ENCODE assay signal across 17 mouse cellular contexts in genomic region chr16:40652800-40653199, GRCm38 (mm10).
"Had no signal": no experiment of that assay in that cellular context is flagged by ENCODE, and none has a peak within 500 bp of the region (broad histone marks: within the 10 kb centered on the region; RNA-seq: fewer than 3 reads in every experiment).

No protein-coding gene starts in this region.

- H3K4me2 ChIP-seq: kidney, embryonic 15.5 days; lung, embryonic 14.5 days; midbrain, embryonic 12.5 days; midbrain, embryonic 15.5 days; neural tube, embryonic 12.5 days; neural tube, embryonic 15.5 days had no signal

- H3K9me3 ChIP-seq: kidney, embryonic 15.5 days; midbrain, embryonic 12.5 days; midbrain, embryonic 15.5 days; neural tube, embryonic 12.5 days; neural tube, embryonic 15.5 days had no signal

- DNase-seq: kidney, postnatal 10 days; kidney, postnatal 36 days; liver, postnatal 0 days; lung, embryonic 14.5 days; right cerebral cortex, adult 18-20 months; right cerebral cortex, postnatal 14 days; right cerebral cortex, postnatal 4 days; thymus, postnatal 25 days had no signal

- H3K27me3 ChIP-seq: kidney, embryonic 15.5 days; midbrain, embryonic 12.5 days; midbrain, embryonic 15.5 days; neural tube, embryonic 12.5 days; neural tube, embryonic 15.5 days had no signal

- H3K9ac ChIP-seq: kidney, embryonic 15.5 days; liver, embryonic 14.5 days; liver, postnatal 0 days; lung, embryonic 14.5 days; midbrain, embryonic 12.5 days; midbrain, embryonic 15.5 days; neural tube, embryonic 12.5 days; neural tube, embryonic 15.5 days had no signal

- H3K4me3 ChIP-seq: kidney, embryonic 15.5 days; midbrain, embryonic 12.5 days; midbrain, embryonic 15.5 days; neural tube, embryonic 12.5 days; neural tube, embryonic 15.5 days had no signal

- H3K27ac ChIP-seq: kidney, embryonic 15.5 days; liver, embryonic 14.5 days; macrophage; midbrain, embryonic 12.5 days; midbrain, embryonic 15.5 days; neural tube, embryonic 12.5 days; neural tube, embryonic 15.5 days; stomach, postnatal 0 days had no signal

- H3K4me1 ChIP-seq: kidney, embryonic 15.5 days; midbrain, embryonic 15.5 days; neural tube, embryonic 12.5 days; neural tube, embryonic 15.5 days had no signal

- ATAC-seq: liver, postnatal 0 days; lung, postnatal 0 days; midbrain, embryonic 15.5 days had no signal

- H3K36me3 ChIP-seq: kidney, embryonic 15.5 days; midbrain, embryonic 12.5 days; midbrain, embryonic 15.5 days; neural tube, embryonic 12.5 days; neural tube, embryonic 15.5 days had no signal
